Mouse (Mus musculus): ENCODE measurements around the gene Plcb4. TPM values are rescaled to one million over a fixed set of nuclear protein-coding genes. Genes with fewer than 3 reads are reported as not detected.

Plcb4 gene
- polyA plus RNA-seq, 1 experiment from 2014 or later: 8.6 TPM

DNA sequence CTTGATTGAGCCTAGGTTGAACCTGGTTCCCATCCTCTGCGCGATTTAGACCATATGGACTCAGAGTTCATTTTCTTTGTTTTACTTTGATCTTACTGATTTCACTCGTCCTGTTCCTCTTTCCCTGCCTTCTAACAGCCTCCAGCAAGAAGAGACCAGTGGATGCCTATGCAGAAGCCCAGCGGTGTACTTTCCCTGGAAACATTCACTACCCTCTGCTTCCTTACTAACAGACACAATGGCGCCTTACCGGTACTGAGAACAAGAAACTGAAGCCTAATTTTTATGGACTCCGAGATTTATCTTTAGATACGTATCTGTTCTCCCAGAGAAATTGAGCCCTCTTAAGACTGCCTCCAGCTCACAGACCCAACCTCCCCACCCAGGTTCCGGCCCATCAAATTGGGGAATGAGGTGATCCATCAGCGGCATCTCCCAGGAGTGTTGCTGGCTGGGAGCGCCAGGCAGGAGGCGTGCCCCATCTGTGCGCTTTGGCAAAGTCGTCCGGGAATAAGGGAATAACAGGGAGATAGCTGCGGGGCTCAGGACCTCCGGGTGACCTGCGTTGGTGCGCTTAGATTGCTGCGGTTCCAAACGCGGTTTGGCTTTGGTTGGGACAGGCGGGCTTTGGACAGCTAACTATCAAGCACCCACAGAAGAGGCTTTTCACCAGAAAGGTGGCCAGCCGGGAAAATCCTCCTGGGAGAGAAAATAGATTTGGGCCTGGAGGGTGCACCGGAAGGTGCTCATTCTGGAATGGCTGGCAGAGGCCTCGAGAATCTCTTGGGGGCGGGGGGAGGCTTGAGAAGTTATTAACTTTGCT, 392.2 kb downstream of the Plcb4 start:
- H3K27ac ChIP-seq: peak overlapping the region; percentile 48; the same call in 1 of the 2 replicates
- 7% methylated on average over 27 of the region's 27 CpGs for WGBS
- peak; percentile 90 for DNase-seq (ENCODE audit: low spot score)
- H3K36me3 ChIP-seq (ENCODE audit: insufficient read depth, low read length): no peaks in the 10 kb centered on the region
- no peaks in the 10 kb centered on the region for H3K27me3 ChIP-seq (ENCODE audit: insufficient read depth, low read length)
- H3K4me2 ChIP-seq (ENCODE audit: low read length): peak overlapping the region; percentile 54
- ATAC-seq (replicated peaks; ENCODE audit: low FRiP score, low read depth): peak; percentile 88
- H3K4me3 ChIP-seq (replicated peaks; ENCODE audit: low read depth, low read length): peak overlapping the region; percentile 17; the same call in 1 of the 2 replicates
- no peaks in the 10 kb centered on the region for H3K4me1 ChIP-seq (replicated peaks; ENCODE audit: insufficient read depth, low read length)
- no peak for TF ChIP-seq CTCF (IDR thresholded peaks at IDR 0.05; ENCODE audit: low read depth)
- no peak overlapping the region for H3K9ac ChIP-seq (ENCODE audit: low read depth, low read length)
- H3K9me3 ChIP-seq (replicated peaks; ENCODE audit: low read length): no peaks in the 10 kb centered on the region

DNA sequence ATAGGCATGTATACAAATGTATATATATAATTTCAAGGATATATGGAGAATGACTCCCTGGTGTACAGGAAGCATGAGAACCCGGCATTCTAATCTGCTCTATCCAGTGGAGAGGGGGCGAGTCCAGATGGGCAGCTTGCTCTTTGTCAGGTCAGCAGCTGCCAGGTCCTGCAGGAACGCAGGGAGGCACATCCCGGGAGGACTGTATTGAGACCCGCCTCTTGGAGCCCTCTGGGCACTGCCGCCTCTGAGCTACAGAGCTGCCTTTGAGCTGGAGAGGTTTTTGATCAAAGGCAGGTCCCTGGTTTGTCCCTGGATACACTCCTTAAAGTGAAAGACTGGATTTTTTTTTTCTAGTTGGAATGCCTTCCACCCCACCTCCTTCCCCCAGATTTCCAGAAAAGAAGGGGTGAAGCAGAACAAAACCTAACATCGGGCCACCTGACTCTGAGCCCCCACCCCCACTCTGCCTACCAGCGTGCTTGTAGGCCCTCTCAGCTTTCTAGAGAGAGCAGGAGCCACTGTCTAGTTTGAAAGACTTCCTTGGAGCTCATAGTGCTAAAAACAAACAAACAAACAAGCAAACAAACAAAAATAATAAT, 393.0 kb downstream of the Plcb4 start, which contains the start of gene Lamp5:
Gene Lamp5, plus strand, starts transcription at position 552 of the 602 bp plus-strand sequence.
- Histone ChIP-seq H3K36me3 (ENCODE audit: insufficient read depth, low read length) (no peaks in the 10 kb centered on the region), H3K4me2 (ENCODE audit: low read length) (peak within 1 kb of the TSS; percentile 54), H3K27me3 (ENCODE audit: insufficient read depth, low read length) (no peaks in the 10 kb centered on the region), H3K9ac (ENCODE audit: low read depth, low read length) (no peak within 1 kb of the TSS), H3K4me1 (replicated peaks; ENCODE audit: insufficient read depth, low read length) (no peaks in the 10 kb centered on the region), H3K27ac (0 out of 2 replicates have a peak within 1 kb of the TSS, but pooled peaks have one; percentile 19), H3K9me3 (replicated peaks; ENCODE audit: low read length) (no peaks in the 10 kb centered on the region), H3K4me3 (replicated peaks; ENCODE audit: low read depth, low read length) (peak within 1 kb of the TSS; percentile 17; the same call in 1 of the 2 replicates)
- DNase-seq (ENCODE audit: low spot score) (peak; percentile 73), ATAC-seq (replicated peaks; ENCODE audit: low FRiP score, low read depth) (peak; percentile 70)
- TF ChIP-seq CTCF (IDR thresholded peaks at IDR 0.05; ENCODE audit: low read depth): no peak
- 7% methylated on average over 8 of the region's 8 CpGs for WGBS

DNA sequence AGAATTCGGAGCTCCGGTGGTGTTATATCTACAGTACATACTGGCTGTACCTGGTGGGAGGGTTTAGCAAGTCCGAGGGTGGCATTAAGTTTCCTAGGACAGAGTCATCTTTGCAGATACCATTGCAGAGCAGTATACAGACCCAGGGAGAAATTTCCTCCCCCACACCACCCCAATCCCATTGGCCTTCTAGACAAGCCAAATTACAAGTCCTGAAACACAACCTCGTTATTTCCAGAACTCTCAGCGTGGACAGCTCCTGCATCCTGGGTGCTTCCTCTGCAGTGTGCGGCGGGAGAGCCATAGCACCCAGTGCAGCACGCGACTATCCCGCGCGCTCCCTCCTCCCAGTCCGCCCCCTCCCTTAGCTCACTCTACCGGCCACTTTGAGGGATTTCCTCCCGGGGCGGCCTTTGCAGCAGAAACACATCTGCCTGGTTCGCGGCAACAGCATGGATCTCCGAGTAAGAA, 399.1 kb downstream of the Plcb4 start:
- Histone ChIP-seq H3K27ac (no peak overlapping the region), H3K4me2 (ENCODE audit: low read length) (peak overlapping the region; percentile 50)
- DNase-seq (ENCODE audit: low spot score): peak; percentile 47

DNA sequence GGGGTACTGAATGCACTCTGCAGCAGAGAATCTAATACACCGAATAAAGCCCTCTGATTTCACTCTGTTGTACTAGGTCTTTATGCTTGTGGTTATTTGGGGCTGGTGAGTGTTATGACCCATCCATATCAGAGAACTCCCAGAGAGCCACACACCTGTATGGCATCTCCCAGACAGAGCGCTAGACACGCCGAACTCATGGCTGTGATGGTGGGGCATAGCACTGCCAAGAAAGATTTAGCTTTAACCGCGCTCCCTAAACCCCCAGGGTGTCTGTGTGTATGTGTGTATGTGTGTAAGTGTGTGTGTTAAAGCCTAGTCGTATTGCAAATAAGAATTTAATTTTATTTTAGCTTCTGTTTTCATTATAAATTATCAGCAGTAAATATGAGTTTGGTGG, 399.6 kb downstream of the Plcb4 start:
- H3K27ac ChIP-seq: no peak overlapping the region
- ATAC-seq (replicated peaks; ENCODE audit: low FRiP score, low read depth) (0 out of 2 replicates have a peak, but pooled peaks have one; percentile 22), DNase-seq (ENCODE audit: low spot score) (no peak)
- TF ChIP-seq CTCF (IDR thresholded peaks at IDR 0.05; ENCODE audit: low read depth): no peak
- H3K4me1 ChIP-seq (replicated peaks; ENCODE audit: insufficient read depth, low read length): 0 out of 2 replicates have a peak, but pooled peaks cover 4% of the 10 kb centered on the region
- H3K27me3 ChIP-seq (ENCODE audit: insufficient read depth, low read length): peaks cover 21% of the 10 kb centered on the region
- WGBS: 2% methylated on average over 7 of the region's 7 CpGs
- H3K4me2 ChIP-seq (ENCODE audit: low read length): peak overlapping the region; percentile 50
- peak overlapping the region; percentile 18; the same call in 1 of the 2 replicates for H3K4me3 ChIP-seq (replicated peaks; ENCODE audit: low read depth, low read length)
- no peaks in the 10 kb centered on the region for H3K9me3 ChIP-seq (replicated peaks; ENCODE audit: low read length)
- no peak overlapping the region for H3K9ac ChIP-seq (ENCODE audit: low read depth, low read length)
- no peaks in the 10 kb centered on the region for H3K36me3 ChIP-seq (ENCODE audit: insufficient read depth, low read length)

More for the DNA sequence above, 399.1 kb downstream of the Plcb4 start:
- no peak overlapping the region for H3K9ac ChIP-seq (ENCODE audit: low read depth, low read length)
- H3K9me3 ChIP-seq (replicated peaks; ENCODE audit: low read length): no peaks in the 10 kb centered on the region
- 0 out of 2 replicates have a peak, but pooled peaks cover 4% of the 10 kb centered on the region for H3K4me1 ChIP-seq (replicated peaks; ENCODE audit: insufficient read depth, low read length)
- no peak for TF ChIP-seq CTCF (IDR thresholded peaks at IDR 0.05; ENCODE audit: low read depth)
- peaks cover 21% of the 10 kb centered on the region for H3K27me3 ChIP-seq (ENCODE audit: insufficient read depth, low read length)
- peak; percentile 69 for ATAC-seq (replicated peaks; ENCODE audit: low FRiP score, low read depth)
- 3% methylated on average over 19 of the region's 19 CpGs for WGBS
- H3K36me3 ChIP-seq (ENCODE audit: insufficient read depth, low read length): no peaks in the 10 kb centered on the region
- peak overlapping the region; percentile 18 for H3K4me3 ChIP-seq (replicated peaks; ENCODE audit: low read depth, low read length)

DNA sequence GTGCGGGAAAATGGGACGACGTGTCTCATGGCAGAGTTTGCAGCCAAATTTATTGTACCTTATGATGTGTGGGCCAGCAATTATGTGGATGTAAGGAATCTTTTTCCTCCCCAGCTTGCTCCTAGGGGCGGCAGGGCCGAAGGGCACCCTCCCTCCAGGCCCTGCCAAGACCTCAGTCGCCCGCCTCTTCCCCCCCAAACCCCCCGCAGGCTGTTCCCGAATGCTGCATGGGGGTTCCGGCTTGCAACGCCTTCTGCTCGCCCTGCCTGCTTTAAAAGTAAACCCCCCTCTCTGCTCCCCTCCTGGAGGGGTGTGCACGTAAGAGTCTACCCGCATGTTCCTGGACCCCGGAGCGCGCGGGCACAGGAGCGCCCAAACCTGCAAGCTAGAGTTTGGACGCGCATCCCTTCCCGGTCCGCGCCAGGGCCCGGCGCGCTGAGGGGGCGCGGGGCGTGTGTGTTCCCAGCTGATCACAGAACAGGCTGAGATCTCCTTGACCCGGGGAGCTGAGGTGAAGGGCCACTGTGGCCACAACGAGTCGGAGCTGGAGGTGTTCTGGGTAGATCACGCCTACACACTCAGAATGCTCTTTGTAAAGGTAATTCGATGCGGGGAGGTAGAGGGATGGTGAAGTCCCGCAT, 400.3 kb downstream of the Plcb4 start:
- ATAC-seq (replicated peaks; ENCODE audit: low FRiP score, low read depth) (peak; percentile 55), DNase-seq (ENCODE audit: low spot score) (no peak)
- Histone ChIP-seq H3K9ac (ENCODE audit: low read depth, low read length) (no peak overlapping the region), H3K4me1 (replicated peaks; ENCODE audit: insufficient read depth, low read length) (0 out of 2 replicates have a peak, but pooled peaks cover 4% of the 10 kb centered on the region), H3K27me3 (ENCODE audit: insufficient read depth, low read length) (peaks cover 21% of the 10 kb centered on the region), H3K9me3 (replicated peaks; ENCODE audit: low read length) (no peaks in the 10 kb centered on the region), H3K36me3 (ENCODE audit: insufficient read depth, low read length) (no peaks in the 10 kb centered on the region), H3K4me3 (replicated peaks; ENCODE audit: low read depth, low read length) (peak overlapping the region; percentile 14; the same call in 1 of the 2 replicates), H3K27ac (no peak overlapping the region), H3K4me2 (ENCODE audit: low read length) (peak overlapping the region; percentile 50)
- 2% methylated on average over 36 of the region's 37 CpGs for WGBS
- TF ChIP-seq CTCF (IDR thresholded peaks at IDR 0.05; ENCODE audit: low read depth): no peak

All from kidney, postnatal 0 days (tissue).